Comparison of ENCODE assay signal across 11 mouse cellular contexts in the genomic region with DNA sequence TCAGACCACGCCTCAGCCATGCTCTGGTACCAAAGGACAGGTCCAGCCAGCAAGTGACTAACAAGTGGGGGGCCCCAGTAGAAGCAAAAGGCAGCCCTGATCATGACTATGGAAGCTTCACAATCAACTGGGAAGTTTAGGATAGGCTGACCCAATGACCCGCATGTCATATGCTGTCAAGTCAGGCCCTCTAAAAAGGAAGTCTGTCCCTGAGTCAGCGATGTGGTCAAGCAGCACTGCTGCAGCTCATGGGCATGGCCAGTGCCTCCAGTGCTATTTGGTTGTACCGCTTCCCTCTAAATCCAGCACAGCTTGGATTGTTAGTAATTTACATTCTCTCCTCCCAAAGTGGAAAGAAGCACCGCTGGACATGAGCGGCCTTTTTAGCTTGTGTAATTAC. TPM values are rescaled to one million over a fixed set of nuclear protein-coding genes. Genes with fewer than 3 reads are reported as not detected.
DNase-seq lines count a peak whose midpoint lies in the region; ATAC-seq lines count a peak whose summit lies in the region.
"Had no signal": no experiment of that assay in that cellular context is flagged by ENCODE, and none has a peak within 500 bp of the region (broad histone marks: within the 10 kb centered on the region; RNA-seq: fewer than 3 reads in every experiment).

No protein-coding gene starts in this region.

- no peak overlapping the region for H3K27ac ChIP-seq in neural tube, embryonic 12.5 days
- H3K27ac ChIP-seq in liver, embryonic 13.5 days = peak overlapping the region; percentile 53
- H3K27ac ChIP-seq in forebrain, embryonic 14.5 days (ENCODE audit: low read depth, low read length) = no peak overlapping the region

- ATAC-seq in neural tube, embryonic 12.5 days (ENCODE audit: low FRiP score, low read depth) = no peak
- peak; percentile 25; the same call in 1 of the 2 replicates for ATAC-seq in liver, embryonic 13.5 days (ENCODE audit: low read depth)
- peak; percentile 74 for ATAC-seq in neutrophil, adult 5-6 weeks (ENCODE audit: extremely low read depth, insufficient number of reproducible peaks, low FRiP score, poor library complexity, severe bottlenecking)
- no peak for ATAC-seq in forebrain, embryonic 14.5 days
- ATAC-seq: inflammation-experienced regulatory T-cells, adult 6 months had no signal

- H3K4me2 ChIP-seq in neural tube, embryonic 12.5 days (replicated peaks) = 0 out of 2 replicates have a peak overlapping the region, but pooled peaks have one; percentile 3
- 0 out of 2 replicates have a peak overlapping the region, but pooled peaks have one; percentile 5 for H3K4me2 ChIP-seq in liver, embryonic 13.5 days
- H3K4me2 ChIP-seq in forebrain, embryonic 14.5 days (ENCODE audit: low read length) = no peak overlapping the region

- peak; percentile 97 for DNase-seq in heart, adult 11 months
- no peak for DNase-seq in heart, postnatal 4 days
- DNase-seq in neural tube, embryonic 10.5 days (ENCODE audit: extremely low spot score, low spot score) = no peak
- peak; percentile 13 for DNase-seq in liver, embryonic 13.5 days
- no peak for DNase-seq in frontal cortex, postnatal 14 days (ENCODE audit: low spot score in 2 of 2)
- DNase-seq in forebrain, embryonic 14.5 days (ENCODE audit: low spot score) = no peak
- DNase-seq: gastrocnemius, postnatal 14 days; layer of hippocampus, postnatal 36 days had no signal

- no peaks in the 10 kb centered on the region for H3K27me3 ChIP-seq in neural tube, embryonic 12.5 days (replicated peaks)
- no peaks in the 10 kb centered on the region for H3K27me3 ChIP-seq in liver, embryonic 13.5 days
- no peaks in the 10 kb centered on the region for H3K27me3 ChIP-seq in forebrain, embryonic 14.5 days (replicated peaks; ENCODE audit: control insufficient read depth, insufficient read depth, low read length)

- no peaks in the 10 kb centered on the region for H3K9me3 ChIP-seq in neural tube, embryonic 12.5 days
- H3K9me3 ChIP-seq in liver, embryonic 13.5 days (replicated peaks) = no peaks in the 10 kb centered on the region
- H3K9me3 ChIP-seq in forebrain, embryonic 14.5 days (replicated peaks; ENCODE audit: control insufficient read depth, low read length) = no peaks in the 10 kb centered on the region

- H3K36me3 ChIP-seq in neural tube, embryonic 12.5 days = no peaks in the 10 kb centered on the region
- H3K36me3 ChIP-seq in liver, embryonic 13.5 days = 0 out of 2 replicates have a peak, but pooled peaks cover 3% of the 10 kb centered on the region
- H3K36me3 ChIP-seq in forebrain, embryonic 14.5 days (ENCODE audit: control insufficient read depth, insufficient read depth, low read length) = no peaks in the 10 kb centered on the region

- no peak overlapping the region for H3K4me3 ChIP-seq in neural tube, embryonic 12.5 days
- H3K4me3 ChIP-seq in liver, embryonic 13.5 days (replicated peaks) = no peak overlapping the region
- no peak overlapping the region for H3K4me3 ChIP-seq in forebrain, embryonic 14.5 days (ENCODE audit: low read depth, low read length)

- peaks cover 26% of the 10 kb centered on the region for H3K4me1 ChIP-seq in neural tube, embryonic 12.5 days
- peaks cover 82% of the 10 kb centered on the region for H3K4me1 ChIP-seq in liver, embryonic 13.5 days (replicated peaks)
- peaks cover 21% of the 10 kb centered on the region for H3K4me1 ChIP-seq in forebrain, embryonic 14.5 days (ENCODE audit: control insufficient read depth, insufficient read depth, low read length)

- 88% methylated on average over 6 of the region's 6 CpGs for WGBS in neural tube, embryonic 12.5 days
- 59% methylated on average over 6 of the region's 6 CpGs for WGBS in liver, embryonic 13.5 days (ENCODE audit: insufficient replicate concordance)
- WGBS in forebrain, embryonic 14.5 days = 87% methylated on average over 6 of the region's 6 CpGs

- H3K9ac ChIP-seq in neural tube, embryonic 12.5 days = no peak overlapping the region
- no peak overlapping the region for H3K9ac ChIP-seq in liver, embryonic 13.5 days
- no peak overlapping the region for H3K9ac ChIP-seq in forebrain, embryonic 14.5 days (ENCODE audit: low read length)

RNA-seq across cellular contexts. Expression of a gene that starts 32.7 kb away (rescaled TPM):
- total RNA-seq in heart, postnatal 4 days (2021) = 10 to 100 TPM; 17.8 to 18.5 TPM
- 32.0 and 33.4 TPM in 2 replicates for polyA plus RNA-seq in neural tube, embryonic 12.5 days (2016; fragmentation: Nextera tagmentation; extraction: Ambion mirVana)
- polyA plus RNA-seq in liver, embryonic 13.5 days (2015; fragmentation: Nextera tagmentation; extraction: Ambion mirVana) = 30.9 and 38.0 TPM in 2 replicates
- 113 and 120 TPM in 2 replicates for total RNA-seq in neutrophil, adult 5-6 weeks (2017)
- polyA plus RNA-seq in forebrain, embryonic 14.5 days (2014; fragmentation: Nextera tagmentation; extraction: Ambion mirVana) = 15.3 and 22.4 TPM in 2 replicates

RNA-seq across cellular contexts. Expression of a gene that starts 52.3 kb away (rescaled TPM):
- total RNA-seq in heart, postnatal 4 days (2021) = 1 to 10 TPM; 1.2 to 1.8 TPM
- polyA plus RNA-seq in neural tube, embryonic 12.5 days (2016; fragmentation: Nextera tagmentation; extraction: Ambion mirVana) = 2.0 and 2.2 TPM in 2 replicates
- polyA plus RNA-seq in liver, embryonic 13.5 days (2015; fragmentation: Nextera tagmentation; extraction: Ambion mirVana) = 1.1 and 1.2 TPM in 2 replicates
- 3.1 and 7.7 TPM in 2 replicates for total RNA-seq in neutrophil, adult 5-6 weeks (2017)
- 2.2 and 2.8 TPM in 2 replicates for polyA plus RNA-seq in forebrain, embryonic 14.5 days (2014; fragmentation: Nextera tagmentation; extraction: Ambion mirVana)

RNA-seq across cellular contexts. Expression of a gene that starts 59.1 kb away (rescaled TPM):
- total RNA-seq in heart, postnatal 4 days (2021) = 100 to 1,000 TPM; 253 to 256 TPM
- 462 and 496 TPM in 2 replicates for polyA plus RNA-seq in neural tube, embryonic 12.5 days (2016; fragmentation: Nextera tagmentation; extraction: Ambion mirVana)
- polyA plus RNA-seq in liver, embryonic 13.5 days (2015; fragmentation: Nextera tagmentation; extraction: Ambion mirVana) = 702 and 803 TPM in 2 replicates
- 17.5 and 24.7 TPM in 2 replicates for total RNA-seq in neutrophil, adult 5-6 weeks (2017)
- polyA plus RNA-seq in forebrain, embryonic 14.5 days (2014; fragmentation: Nextera tagmentation; extraction: Ambion mirVana) = 357 and 434 TPM in 2 replicates

Comparison
In these comparisons a context has a peak if more than half of its experiments do, and no peak if none do; other contexts are left out.
1. DNase-seq: peak in heart, adult 11 months (single experiment) and liver, embryonic 13.5 days (single experiment); none in heart, postnatal 4 days (single experiment), neural tube, embryonic 10.5 days (single experiment), frontal cortex, postnatal 14 days (0 of 2) and forebrain, embryonic 14.5 days (single experiment).
2. ATAC-seq: peak in liver, embryonic 13.5 days (single experiment) and neutrophil, adult 5-6 weeks (single experiment); none in neural tube, embryonic 12.5 days (single experiment) and forebrain, embryonic 14.5 days (single experiment).